Mouse (Mus musculus) lung, embryonic 16.5 days (tissue): ENCODE measurements around the gene Vmn2r86. TPM values are rescaled to one million over a fixed set of nuclear protein-coding genes. Genes with fewer than 3 reads are reported as not detected.
"Not testable (repeated sequence)": the region's sequence is repeated elsewhere in the genome, so short reads cannot be mapped to it uniquely, and the experiment has no call there.

Experiments
- ATAC-seq: fragments of 200-750 bp; cut with Nextera tagmentation; 2 replicates; pipeline ENCODE4 v1.8.0; 2017; ENCODE audit warnings: low read depth, mild to moderate bottlenecking, moderate library complexity
- H3K27ac ChIP-seq: fragments of 300-500 bp; sonication (generic); 2 replicates; pipeline ENCODE4 v1.5.1; 2014; ENCODE audit warnings: mild to moderate bottlenecking, control low read depth, low read length
- H3K27me3 ChIP-seq: fragments of 300-500 bp; sonication (generic); 2 replicates; pipeline ENCODE4 v1.6.1; 2014; ENCODE audit warnings: low read depth, low read length, mixed read lengths; ENCODE audit not compliant: control insufficient read depth, insufficient read depth
- H3K36me3 ChIP-seq: fragments of 300-500 bp; sonication (generic); 2 replicates; pipeline ENCODE4 v1.6.1; 2014; ENCODE audit warnings: low read length; ENCODE audit not compliant: control insufficient read depth, insufficient read depth
- H3K4me1 ChIP-seq: fragments of 300-500 bp; sonication (generic); replicated peaks from 2 replicates; pipeline ENCODE4 v1.6.1; 2014; ENCODE audit warnings: low read length, mixed read lengths; ENCODE audit not compliant: control insufficient read depth, insufficient read depth
- H3K4me2 ChIP-seq: fragments of 300-500 bp; sonication (generic); 2 replicates; pipeline ENCODE4 v1.6.1; 2014; ENCODE audit warnings: low read depth, low read length, control low read depth
- H3K4me3 ChIP-seq: fragments of 300-500 bp; sonication (generic); 2 replicates; pipeline ENCODE4 v1.5.1; 2014; ENCODE audit warnings: mild to moderate bottlenecking, low read length, control low read depth
- H3K9ac ChIP-seq: fragments of 300-500 bp; sonication (generic); 2 replicates; pipeline ENCODE4 v1.6.1; 2014; ENCODE audit warnings: low read length, control low read depth
- H3K9me3 ChIP-seq: fragments of 300-500 bp; sonication (generic); 2 replicates; pipeline ENCODE4 v1.6.1; 2016; ENCODE audit warnings: low read length; ENCODE audit not compliant: control insufficient read depth
- WGBS: fragments of 180-500 bp; shearing (Covaris S2); extraction: QIAGEN DNeasy Blood & Tissue Kit; methylation state at CpG from one replicate; pipeline ENCODE4 v1.1.7; 2014; 5-methylcytosine and 5-hydroxymethylcytosine counted together
- polyA plus RNA-seq: library from polyadenylated mRNA; unstranded; fragments of >200 nt; fragmentation: Nextera tagmentation; extraction: Ambion mirVana; gene quantifications from 2 replicates; pipeline ENCODE4 v1.2.1, GENCODE M21; 2015

The Vmn2r86 gene
- polyA plus RNA-seq, 1 experiment from 2014 or later = not detected

- H3K27me3 ChIP-seq, H3K27ac ChIP-seq, H3K4me1 ChIP-seq, H3K9ac ChIP-seq, H3K4me2 ChIP-seq, H3K36me3 ChIP-seq, H3K4me3 ChIP-seq, H3K9me3 ChIP-seq: not testable (repeated sequence)
- WGBS = 48% methylated on average over 27 of the region's 35 CpGs
- peak; percentile 47; the same call in 1 of the 2 replicates for ATAC-seq
These were observed 43.6 kb downstream of the Vmn2r86 start for GRCm38 (mm10) chr10:130412167-130412698.

GRCm38 (mm10) chr10:130394232-130394631 is 61.6 kb downstream of the Vmn2r86 start, which contains the start of gene Vmn2r84:
TSS of gene Vmn2r84 (minus strand) at chr10:130394332.
- Histone ChIP-seq H3K27me3 (no peaks in the 10 kb centered on the region), H3K27ac (no peak within 1 kb of the TSS), H3K4me2 (no peak within 1 kb of the TSS), H3K9me3 (no peaks in the 10 kb centered on the region), H3K36me3 (no peaks in the 10 kb centered on the region), H3K4me3 (no peak within 1 kb of the TSS), H3K9ac (no peak within 1 kb of the TSS), H3K4me1 (no peaks in the 10 kb centered on the region)
- ATAC-seq = no peak

Other genes starting within 250 kb of the Vmn2r86 start
- gene Olfr827, start 241.6 kb downstream of the Vmn2r86 start, polyA plus RNA-seq = not detected in 2 replicates
- not detected in 2 replicates for gene Neurod4, start 175.8 kb downstream of the Vmn2r86 start, polyA plus RNA-seq
- 0.82 and 1.2 TPM in 2 replicates for gene Tespa1, start 133.2 kb downstream of the Vmn2r86 start, polyA plus RNA-seq
- gene Vmn2r84, start 61.7 kb downstream of the Vmn2r86 start, polyA plus RNA-seq = 0.03 TPM in 1 of 2 replicates, not detected in the other
- gene Vmn2r85, start 26.3 kb downstream of the Vmn2r86 start, polyA plus RNA-seq = not detected in 2 replicates
- gene Vmn2r87, start 41.3 kb upstream of the Vmn2r86 start, polyA plus RNA-seq = not detected in 2 replicates